Mouse (Mus musculus) urinary bladder, postnatal 25 days (tissue): ENCODE results near the gene Emc6.

Experiments
- DNase-seq: peaks from one replicate; pipeline ENCODE4 v3.0.0; 2022; ENCODE audit warnings: low spot score

The Emc6 gene

GRCm38 (mm10) chr11:73176608-73177508, at the start of gene Emc6, which contains the start of gene Tax1bp3:
TSS of gene Emc6 (minus strand) at chr11:73177037.
TSS of gene Tax1bp3 (plus strand) at chr11:73177083.
- peak; percentile 95 for DNase-seq

- no peak for DNase-seq
Measured at GRCm38 (mm10) chr11:73225856-73226255, 49.0 kb upstream of the Emc6 start.

GRCm38 (mm10) chr11:73223966-73224365, 47.1 kb upstream of the Emc6 start:
- DNase-seq = no peak

- DNase-seq = no peak
Measured at GRCm38 (mm10) chr11:73222846-73223245, 46.0 kb upstream of the Emc6 start.

- DNase-seq = no peak
Measured at GRCm38 (mm10) chr11:73220651-73221050, 43.8 kb upstream of the Emc6 start.

GRCm38 (mm10) chr11:73219671-73220070, 42.8 kb upstream of the Emc6 start:
- DNase-seq = no peak

GRCm38 (mm10) chr11:73213956-73214355, 37.1 kb upstream of the Emc6 start:
- no peak for DNase-seq

- no peak for DNase-seq
Measured at GRCm38 (mm10) chr11:73207621-73208020, 30.8 kb upstream of the Emc6 start.

GRCm38 (mm10) chr11:73205194-73205593, 28.4 kb upstream of the Emc6 start:
- no peak for DNase-seq

GRCm38 (mm10) chr11:73203895-73204294, 27.1 kb upstream of the Emc6 start:
- no peak for DNase-seq

- DNase-seq = no peak
Measured at GRCm38 (mm10) chr11:73201597-73201996, 24.8 kb upstream of the Emc6 start.

- no peak for DNase-seq
Measured at GRCm38 (mm10) chr11:73201021-73201420, 24.2 kb upstream of the Emc6 start.

GRCm38 (mm10) chr11:73199879-73200278, 23.0 kb upstream of the Emc6 start:
- no peak for DNase-seq

GRCm38 (mm10) chr11:73199230-73199712, 22.4 kb upstream of the Emc6 start, which contains the start of gene Shpk:
TSS of gene Shpk (plus strand) at chr11:73199460.
- peak; percentile 83 for DNase-seq

GRCm38 (mm10) chr11:73198603-73199229, 21.9 kb upstream of the Emc6 start, which contains the start of gene Ctns:
TSS of gene Ctns (minus strand) at chr11:73199042.
- no peak for DNase-seq

GRCm38 (mm10) chr11:73198190-73198589, 21.4 kb upstream of the Emc6 start:
- DNase-seq = no peak

- no peak for DNase-seq
Measured at GRCm38 (mm10) chr11:73194444-73194843, 17.6 kb upstream of the Emc6 start.

GRCm38 (mm10) chr11:73193047-73193446, 16.2 kb upstream of the Emc6 start:
- no peak for DNase-seq

GRCm38 (mm10) chr11:73187231-73187630, 10.4 kb upstream of the Emc6 start:
- no peak for DNase-seq

GRCm38 (mm10) chr11:73185872-73186615, 9.2 kb upstream of the Emc6 start:
- no peak for DNase-seq

- DNase-seq = peak; percentile 23
Measured at GRCm38 (mm10) chr11:73177895-73178294, 1.1 kb upstream of the Emc6 start.

GRCm38 (mm10) chr11:73177509-73177875, 655 bp upstream of the Emc6 start:
- DNase-seq = peak; percentile 79
